In genomic region chr14:62833541-62833940, GRCm38 (mm10) we compare ENCODE assay signal across 20 mouse cellular contexts.
"Had no signal": no experiment of that assay in that cellular context is flagged by ENCODE, and none has a peak within 500 bp of the region (broad histone marks: within the 10 kb centered on the region; RNA-seq: fewer than 3 reads in every experiment).

No protein-coding gene starts in this region.

- DNase-seq: liver, postnatal 0 days; lung, adult 2 months; lung, postnatal 14 days; lung, postnatal 36 days; retina, postnatal 1 day; right cerebral cortex, postnatal 14 days; right cerebral cortex, postnatal 4 days; spleen, adult 18-20 months; thymus, adult 18-20 months; thymus, postnatal 14 days; thymus, postnatal 36 days had no signal

- H3K4me3 ChIP-seq: liver, embryonic 15.5 days; lung, embryonic 15.5 days; megakaryocyte, embryonic 14.5 days; midbrain, embryonic 13.5 days; myocyte; neural tube, embryonic 13.5 days; neural tube, embryonic 15.5 days had no signal

- H3K9me3 ChIP-seq: liver, embryonic 15.5 days; lung, embryonic 15.5 days; megakaryocyte, embryonic 14.5 days; midbrain, embryonic 13.5 days; neural tube, embryonic 13.5 days; neural tube, embryonic 15.5 days had no signal

- H3K27me3 ChIP-seq: lung, embryonic 15.5 days; midbrain, embryonic 13.5 days; neural tube, embryonic 13.5 days; neural tube, embryonic 15.5 days had no signal

- H3K4me2 ChIP-seq: liver, embryonic 15.5 days; lung, embryonic 15.5 days; midbrain, embryonic 11.5 days; midbrain, embryonic 13.5 days; neural tube, embryonic 13.5 days; neural tube, embryonic 15.5 days had no signal

- H3K27ac ChIP-seq: liver, embryonic 15.5 days; lung, embryonic 15.5 days; macrophage; midbrain, embryonic 13.5 days; neural tube, embryonic 13.5 days; neural tube, embryonic 15.5 days had no signal

- H3K36me3 ChIP-seq: liver, embryonic 15.5 days; lung, embryonic 15.5 days; midbrain, embryonic 13.5 days; neural tube, embryonic 13.5 days; neural tube, embryonic 15.5 days had no signal

- H3K9ac ChIP-seq: liver, embryonic 15.5 days; liver, postnatal 0 days; lung, embryonic 15.5 days; midbrain, embryonic 13.5 days; neural tube, embryonic 13.5 days; neural tube, embryonic 15.5 days had no signal
